Mouse (Mus musculus) NIH3T3 (cell line): ENCODE data around the gene Slc7a15.
"Not testable (repeated sequence)": the region's sequence is repeated elsewhere in the genome, so short reads cannot be mapped to it uniquely, and the experiment has no call there.

Source experiments
- DNase-seq: peaks from one replicate; pipeline ENCODE4 v3.0.0-alpha.2; 2012; ENCODE audit warnings: low read depth

The Slc7a15 gene

GRCm38 (mm10) chr12:8559876-8560275 is 39.0 kb downstream of the Slc7a15 start:
- not testable (repeated sequence) for DNase-seq

- no peak for DNase-seq
Measured at GRCm38 (mm10) chr12:8556189-8556588, 42.7 kb downstream of the Slc7a15 start.

GRCm38 (mm10) chr12:8555419-8555818 is 43.4 kb downstream of the Slc7a15 start:
- no peak for DNase-seq

GRCm38 (mm10) chr12:8547357-8547756 is 51.5 kb downstream of the Slc7a15 start:
- DNase-seq: peak; percentile 95

- DNase-seq: no peak
Measured at GRCm38 (mm10) chr12:8546801-8547200, 52.1 kb downstream of the Slc7a15 start.

- peak; percentile 26 for DNase-seq
Measured at GRCm38 (mm10) chr12:8545066-8545610, 53.7 kb downstream of the Slc7a15 start.

GRCm38 (mm10) chr12:8542371-8542770 is 56.5 kb downstream of the Slc7a15 start:
- no peak for DNase-seq

- no peak for DNase-seq
Measured at GRCm38 (mm10) chr12:8539471-8539870, 59.4 kb downstream of the Slc7a15 start.

- no peak for DNase-seq
Measured at GRCm38 (mm10) chr12:8537291-8537690, 61.6 kb downstream of the Slc7a15 start.

- no peak for DNase-seq
Measured at GRCm38 (mm10) chr12:8536221-8536965, 62.5 kb downstream of the Slc7a15 start.

GRCm38 (mm10) chr12:8535596-8535995 is 63.3 kb downstream of the Slc7a15 start:
- no peak for DNase-seq

- DNase-seq: no peak
Measured at GRCm38 (mm10) chr12:8534915-8535314, 64.0 kb downstream of the Slc7a15 start.

- no peak for DNase-seq
Measured at GRCm38 (mm10) chr12:8527770-8528169, 71.1 kb downstream of the Slc7a15 start.

- no peak for DNase-seq
Measured at GRCm38 (mm10) chr12:8527175-8527574, 71.7 kb downstream of the Slc7a15 start.

- DNase-seq: no peak
Measured at GRCm38 (mm10) chr12:8524062-8524461, 74.8 kb downstream of the Slc7a15 start.

- DNase-seq: no peak
Measured at GRCm38 (mm10) chr12:8522711-8523110, 76.2 kb downstream of the Slc7a15 start.

- DNase-seq: peak; percentile 78
Measured at GRCm38 (mm10) chr12:8521375-8522047, 77.4 kb downstream of the Slc7a15 start.

- peak; percentile 57 for DNase-seq
Measured at GRCm38 (mm10) chr12:8519431-8520160, 79.3 kb downstream of the Slc7a15 start.

- DNase-seq: peak; percentile 71
Measured at GRCm38 (mm10) chr12:8511037-8511882, 87.6 kb downstream of the Slc7a15 start.

- DNase-seq: no peak
Measured at GRCm38 (mm10) chr12:8510317-8510988, 88.4 kb downstream of the Slc7a15 start.

- peak; percentile 80 for DNase-seq
Measured at GRCm38 (mm10) chr12:8509693-8510092, 89.2 kb downstream of the Slc7a15 start.
